ENCODE assay signal across 22 mouse cellular contexts in the genomic region with DNA sequence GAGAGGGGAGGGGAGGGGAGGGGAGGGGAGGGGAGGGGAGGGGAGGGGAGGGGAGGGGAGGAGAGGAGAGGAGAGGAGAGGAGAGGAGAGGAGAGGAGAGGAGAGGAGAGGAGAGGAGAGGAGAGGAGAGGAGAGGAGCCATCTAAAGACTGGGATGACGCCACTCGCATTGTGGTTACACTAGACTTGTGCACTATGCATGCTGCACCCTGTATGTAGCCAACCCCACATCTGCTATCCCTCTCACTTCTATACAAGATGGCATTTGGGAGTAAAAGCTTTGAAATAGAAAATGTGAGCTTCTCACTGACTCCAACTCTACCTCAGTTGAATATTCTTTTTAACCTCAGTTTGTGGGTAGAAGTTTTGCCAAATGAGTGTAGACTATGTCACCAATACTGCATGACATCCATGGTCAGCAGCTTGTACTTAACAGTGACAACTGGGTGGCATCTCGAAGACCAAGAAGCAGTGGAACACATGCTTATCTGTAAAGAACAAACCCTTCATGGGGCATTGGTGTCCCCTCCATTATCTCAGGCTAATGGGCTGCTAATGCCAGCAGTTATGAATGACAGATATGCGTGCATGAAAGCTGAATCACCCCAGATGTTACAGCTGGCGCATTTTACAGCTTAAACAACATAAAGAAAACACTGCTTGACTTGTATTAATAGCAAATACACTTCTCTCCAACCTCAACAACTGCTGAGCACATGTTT.
DNase-seq lines count a peak whose midpoint lies in the region; ATAC-seq and TF ChIP-seq lines count a peak whose summit lies in the region.
"Had no signal": no experiment of that assay in that cellular context is flagged by ENCODE, and none has a peak within 500 bp of the region (broad histone marks: within the 10 kb centered on the region; RNA-seq: fewer than 3 reads in every experiment).

No protein-coding gene starts in this region.

- H3K9me3 ChIP-seq in lung, embryonic 14.5 days (ENCODE audit: low read depth, low read length), result no peaks in the 10 kb centered on the region
- no peaks in the 10 kb centered on the region for H3K9me3 ChIP-seq in embryonic facial prominence, embryonic 15.5 days (replicated peaks)
- H3K9me3 ChIP-seq in liver, embryonic 13.5 days (replicated peaks), result no peaks in the 10 kb centered on the region
- H3K9me3 ChIP-seq in forebrain, embryonic 14.5 days (replicated peaks; ENCODE audit: control insufficient read depth, low read length), result no peaks in the 10 kb centered on the region
- H3K9me3 ChIP-seq: forebrain, embryonic 15.5 days; hindbrain, embryonic 13.5 days; limb, embryonic 15.5 days; midbrain, embryonic 12.5 days had no signal

- peaks cover 4% of the 10 kb centered on the region; the same call in 1 of the 2 replicates for H3K4me1 ChIP-seq in lung, embryonic 14.5 days (ENCODE audit: insufficient read depth)
- H3K4me1 ChIP-seq in embryonic facial prominence, embryonic 15.5 days, result peaks cover 22% of the 10 kb centered on the region
- peaks cover 84% of the 10 kb centered on the region for H3K4me1 ChIP-seq in liver, embryonic 13.5 days (replicated peaks)
- H3K4me1 ChIP-seq in forebrain, embryonic 14.5 days (ENCODE audit: control insufficient read depth, insufficient read depth, low read length), result no peaks in the 10 kb centered on the region
- H3K4me1 ChIP-seq: hindbrain, embryonic 13.5 days had no signal

- H3K27me3 ChIP-seq in lung, embryonic 14.5 days (ENCODE audit: insufficient read depth, low read length), result no peaks in the 10 kb centered on the region
- no peaks in the 10 kb centered on the region for H3K27me3 ChIP-seq in embryonic facial prominence, embryonic 15.5 days
- H3K27me3 ChIP-seq in liver, embryonic 13.5 days, result no peaks in the 10 kb centered on the region
- H3K27me3 ChIP-seq in forebrain, embryonic 14.5 days (replicated peaks; ENCODE audit: control insufficient read depth, insufficient read depth, low read length), result no peaks in the 10 kb centered on the region
- H3K27me3 ChIP-seq: forebrain, embryonic 15.5 days; heart, embryonic 12.5 days; hindbrain, embryonic 13.5 days; limb, embryonic 15.5 days; midbrain, embryonic 12.5 days had no signal

- no peak for TF ChIP-seq CTCF in lung, embryonic 14.5 days (IDR thresholded peaks at IDR 0.05; ENCODE audit: low read depth)

- 56% methylated on average over 5 of the region's 5 CpGs for WGBS in lung, embryonic 14.5 days
- WGBS in embryonic facial prominence, embryonic 15.5 days, result 58% methylated on average over 5 of the region's 5 CpGs
- 35% methylated on average over 5 of the region's 5 CpGs for WGBS in liver, embryonic 13.5 days (ENCODE audit: insufficient replicate concordance)
- WGBS in forebrain, embryonic 14.5 days, result 83% methylated on average over 5 of the region's 5 CpGs

- no peak overlapping the region for H3K4me3 ChIP-seq in lung, embryonic 14.5 days (ENCODE audit: low read depth, low read length)
- H3K4me3 ChIP-seq in embryonic facial prominence, embryonic 15.5 days (replicated peaks), result no peak overlapping the region
- H3K4me3 ChIP-seq in liver, embryonic 13.5 days (replicated peaks), result no peak overlapping the region
- no peak overlapping the region for H3K4me3 ChIP-seq in forebrain, embryonic 14.5 days (ENCODE audit: low read depth, low read length)
- H3K4me3 ChIP-seq: forebrain, embryonic 15.5 days; heart, embryonic 12.5 days; hindbrain, embryonic 13.5 days; limb, embryonic 15.5 days; midbrain, embryonic 12.5 days had no signal

- no peak overlapping the region for H3K4me2 ChIP-seq in lung, embryonic 14.5 days
- H3K4me2 ChIP-seq in embryonic facial prominence, embryonic 15.5 days (replicated peaks), result no peak overlapping the region
- peak overlapping the region; percentile 38; the same call in 1 of the 2 replicates for H3K4me2 ChIP-seq in liver, embryonic 13.5 days
- H3K4me2 ChIP-seq in forebrain, embryonic 14.5 days (ENCODE audit: low read length), result no peak overlapping the region
- H3K4me2 ChIP-seq: forebrain, embryonic 15.5 days; heart, embryonic 12.5 days; hindbrain, embryonic 13.5 days; limb, embryonic 15.5 days; midbrain, embryonic 12.5 days had no signal

- no peak for DNase-seq in lung, embryonic 14.5 days
- no peak for DNase-seq in lung, postnatal 25 days (ENCODE audit: low spot score)
- peak; percentile 33 for DNase-seq in liver, embryonic 13.5 days
- DNase-seq in forebrain, embryonic 14.5 days (ENCODE audit: low spot score), result no peak
- DNase-seq in layer of hippocampus, postnatal 36 days, result no peak
- no peak for DNase-seq in left cerebral cortex, postnatal 14 days (ENCODE audit: low spot score in 2 of 2)
- DNase-seq: adrenal gland, postnatal 25 days; cerebellum, adult 18-20 months; cerebellum, postnatal 14 days; gastrocnemius, postnatal 25 days; heart, postnatal 4 days; lung, postnatal 36 days; thymus, adult 2 months; thymus, postnatal 36 days had no signal

- no peak overlapping the region for H3K27ac ChIP-seq in lung, embryonic 14.5 days (ENCODE audit: low read depth)
- H3K27ac ChIP-seq in embryonic facial prominence, embryonic 15.5 days (replicated peaks), result peak overlapping the region; percentile 11; the same call in 1 of the 2 replicates
- peak overlapping the region; percentile 81 for H3K27ac ChIP-seq in liver, embryonic 13.5 days
- no peak overlapping the region for H3K27ac ChIP-seq in forebrain, embryonic 14.5 days (ENCODE audit: low read depth, low read length)
- H3K27ac ChIP-seq: forebrain, embryonic 15.5 days; hindbrain, embryonic 13.5 days; midbrain, embryonic 12.5 days had no signal

- intact Hi-C loops in left cerebral cortex, postnatal 14 days (cut with DNase I), result no loop called here

- no peaks in the 10 kb centered on the region for H3K36me3 ChIP-seq in lung, embryonic 14.5 days (ENCODE audit: insufficient read depth)
- no peaks in the 10 kb centered on the region for H3K36me3 ChIP-seq in embryonic facial prominence, embryonic 15.5 days
- H3K36me3 ChIP-seq in liver, embryonic 13.5 days, result no peaks in the 10 kb centered on the region
- no peaks in the 10 kb centered on the region for H3K36me3 ChIP-seq in forebrain, embryonic 14.5 days (ENCODE audit: control insufficient read depth, insufficient read depth, low read length)
- H3K36me3 ChIP-seq: forebrain, embryonic 15.5 days; heart, embryonic 12.5 days; hindbrain, embryonic 13.5 days; limb, embryonic 15.5 days; midbrain, embryonic 12.5 days had no signal

- no peak overlapping the region for H3K9ac ChIP-seq in lung, embryonic 14.5 days
- H3K9ac ChIP-seq in embryonic facial prominence, embryonic 15.5 days, result no peak overlapping the region
- peak overlapping the region; percentile 27; the same call in 1 of the 2 replicates for H3K9ac ChIP-seq in liver, embryonic 13.5 days
- no peak overlapping the region for H3K9ac ChIP-seq in forebrain, embryonic 14.5 days (ENCODE audit: low read length)
- H3K9ac ChIP-seq: forebrain, embryonic 15.5 days; heart, embryonic 12.5 days; hindbrain, embryonic 13.5 days; limb, embryonic 15.5 days; midbrain, embryonic 12.5 days had no signal

- ATAC-seq in lung, embryonic 14.5 days (ENCODE audit: insufficient read depth), result 0 out of 2 replicates have a peak, but pooled peaks have one; percentile 21
- ATAC-seq in embryonic facial prominence, embryonic 15.5 days (ENCODE audit: insufficient number of reproducible peaks, low FRiP score, low TSS enrichment, low read depth), result peak; percentile 11; the same call in 1 of the 2 replicates
- ATAC-seq in liver, embryonic 13.5 days (ENCODE audit: low read depth), result peak; percentile 91
- ATAC-seq in forebrain, embryonic 14.5 days, result no peak
- ATAC-seq: CD4-positive, CD25-positive, alpha-beta regulatory T cell, adult 4 months; forebrain, embryonic 15.5 days; intestine, embryonic 16.5 days had no signal

Comparison
In these comparisons a context has a peak if more than half of its experiments do, and no peak if none do; other contexts are left out.
1. H3K27ac ChIP-seq: peak in embryonic facial prominence, embryonic 15.5 days (single experiment) and liver, embryonic 13.5 days (single experiment); none in lung, embryonic 14.5 days (single experiment) and forebrain, embryonic 14.5 days (single experiment).